Mouse (Mus musculus): ENCODE measurements around the gene Vps35l. TPM values are rescaled to one million over a fixed set of nuclear protein-coding genes. Genes with fewer than 3 reads are reported as not detected.

Gene Vps35l
- polyA plus RNA-seq, 1 experiment from 2014 or later: 63.4 TPM

- no peak overlapping the region for H3K4me2 ChIP-seq
- TF ChIP-seq CTCF (IDR thresholded peaks at IDR 0.05; ENCODE audit: low read depth): no peak
- H3K4me1 ChIP-seq (ENCODE audit: insufficient read depth): no peaks in the 10 kb centered on the region
- no peak for DNase-seq
- no peaks in the 10 kb centered on the region for H3K9me3 ChIP-seq (ENCODE audit: low read depth, low read length)
- H3K27ac ChIP-seq (ENCODE audit: low read depth): no peak overlapping the region
- H3K4me3 ChIP-seq (ENCODE audit: low read depth, low read length): no peak overlapping the region
- ATAC-seq (ENCODE audit: insufficient read depth): no peak
- 75% methylated on average over 5 of the region's 5 CpGs for WGBS
- H3K36me3 ChIP-seq (ENCODE audit: insufficient read depth): peaks cover 30% of the 10 kb centered on the region
- H3K27me3 ChIP-seq (ENCODE audit: insufficient read depth, low read length): no peaks in the 10 kb centered on the region
- H3K9ac ChIP-seq: no peak overlapping the region
Measured at GRCm38 (mm10) chr7:118790292-118790691, 50.3 kb downstream of the Vps35l start.

- Histone ChIP-seq H3K4me2 (no peak overlapping the region), H3K4me1 (ENCODE audit: insufficient read depth) (no peaks in the 10 kb centered on the region)
Measured at GRCm38 (mm10) chr7:118793899-118794298, 53.9 kb downstream of the Vps35l start.

GRCm38 (mm10) chr7:118795779-118796178 lies 55.8 kb downstream of the Vps35l start:
- no peak for TF ChIP-seq CTCF (IDR thresholded peaks at IDR 0.05; ENCODE audit: low read depth)
- Histone ChIP-seq H3K9me3 (ENCODE audit: low read depth, low read length) (no peaks in the 10 kb centered on the region), H3K4me3 (ENCODE audit: low read depth, low read length) (no peak overlapping the region), H3K4me2 (no peak overlapping the region), H3K27ac (ENCODE audit: low read depth) (no peak overlapping the region), H3K27me3 (ENCODE audit: insufficient read depth, low read length) (no peaks in the 10 kb centered on the region), H3K36me3 (ENCODE audit: insufficient read depth) (peaks cover 43% of the 10 kb centered on the region), H3K9ac (no peak overlapping the region), H3K4me1 (ENCODE audit: insufficient read depth) (no peaks in the 10 kb centered on the region)
- ATAC-seq (ENCODE audit: insufficient read depth) (no peak), DNase-seq (no peak)
- WGBS: 93% methylated on average over 8 of the region's 8 CpGs

More at GRCm38 (mm10) chr7:118793899-118794298, 53.9 kb downstream of the Vps35l start:
- Histone ChIP-seq H3K27me3 (ENCODE audit: insufficient read depth, low read length) (no peaks in the 10 kb centered on the region), H3K36me3 (ENCODE audit: insufficient read depth) (peaks cover 44% of the 10 kb centered on the region), H3K9me3 (ENCODE audit: low read depth, low read length) (no peaks in the 10 kb centered on the region), H3K27ac (ENCODE audit: low read depth) (no peak overlapping the region), H3K9ac (no peak overlapping the region), H3K4me3 (ENCODE audit: low read depth, low read length) (no peak overlapping the region)
- TF ChIP-seq CTCF (IDR thresholded peaks at IDR 0.05; ENCODE audit: low read depth): no peak
- DNase-seq (no peak), ATAC-seq (ENCODE audit: insufficient read depth) (no peak)
- 83% methylated on average over 8 of the region's 8 CpGs for WGBS

- ATAC-seq (ENCODE audit: insufficient read depth) (no peak), DNase-seq (no peak)
- H3K36me3 ChIP-seq (ENCODE audit: insufficient read depth): peaks cover 39% of the 10 kb centered on the region
- no peak for TF ChIP-seq CTCF (IDR thresholded peaks at IDR 0.05; ENCODE audit: low read depth)
- WGBS: 82% methylated on average over 9 of the region's 9 CpGs
- H3K4me1 ChIP-seq (ENCODE audit: insufficient read depth): no peaks in the 10 kb centered on the region
- no peaks in the 10 kb centered on the region for H3K27me3 ChIP-seq (ENCODE audit: insufficient read depth, low read length)
- H3K9ac ChIP-seq: no peak overlapping the region
- H3K27ac ChIP-seq (ENCODE audit: low read depth): no peak overlapping the region
- H3K4me2 ChIP-seq: no peak overlapping the region
- no peaks in the 10 kb centered on the region for H3K9me3 ChIP-seq (ENCODE audit: low read depth, low read length)
- no peak overlapping the region for H3K4me3 ChIP-seq (ENCODE audit: low read depth, low read length)
Measured at GRCm38 (mm10) chr7:118796838-118797237, 56.8 kb downstream of the Vps35l start.

DNA sequence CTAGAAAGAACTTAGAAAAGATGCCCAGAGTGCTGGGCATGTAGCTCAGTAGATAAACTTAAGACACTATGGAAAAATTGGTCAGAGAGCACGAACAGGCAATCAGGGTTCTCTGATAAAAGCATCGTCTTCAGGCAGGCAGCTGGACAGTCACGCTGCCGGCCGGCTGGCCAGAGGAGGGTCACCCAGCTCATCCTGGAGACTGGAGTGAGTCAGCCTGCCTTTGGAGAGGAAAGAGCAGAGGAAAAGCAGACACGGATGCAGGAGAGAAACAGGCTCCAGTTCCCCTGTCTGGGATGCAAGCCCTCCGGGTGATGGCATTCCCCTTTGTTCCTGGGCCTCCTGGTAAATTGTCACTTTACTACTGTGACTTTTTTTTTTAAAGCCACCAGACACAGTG lies 57.6 kb downstream of the Vps35l start:
- H3K36me3 ChIP-seq (ENCODE audit: insufficient read depth): peaks cover 41% of the 10 kb centered on the region

DNA sequence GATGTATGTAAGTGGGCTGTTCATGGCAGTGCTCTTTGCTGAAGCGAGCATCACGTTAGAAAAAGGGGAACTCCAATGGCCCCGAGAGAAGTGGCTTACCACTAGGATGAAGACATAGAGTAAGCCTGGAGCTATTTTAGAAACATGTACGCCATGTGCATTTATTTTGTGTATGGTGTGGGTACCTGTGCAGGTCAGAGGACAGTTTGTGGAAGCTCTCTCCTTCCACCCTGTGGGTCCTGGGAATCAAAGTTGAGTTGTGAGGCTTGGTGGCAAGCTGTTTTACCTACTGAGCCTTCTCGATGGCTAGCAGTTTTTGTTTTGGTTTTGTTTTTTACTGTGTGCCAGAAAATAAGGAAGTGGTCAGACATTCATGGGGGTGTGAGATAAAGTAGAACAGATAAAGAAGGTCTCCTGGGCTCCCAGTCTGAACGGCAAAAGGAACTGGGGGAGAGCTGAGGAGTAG lies 58.1 kb downstream of the Vps35l start:
- Histone ChIP-seq H3K27me3 (ENCODE audit: insufficient read depth, low read length) (no peaks in the 10 kb centered on the region), H3K36me3 (ENCODE audit: insufficient read depth) (peaks cover 39% of the 10 kb centered on the region; the same call in 1 of the 2 replicates), H3K27ac (ENCODE audit: low read depth) (no peak overlapping the region), H3K9ac (no peak overlapping the region), H3K4me3 (ENCODE audit: low read depth, low read length) (no peak overlapping the region), H3K4me2 (no peak overlapping the region), H3K4me1 (ENCODE audit: insufficient read depth) (no peaks in the 10 kb centered on the region), H3K9me3 (ENCODE audit: low read depth, low read length) (no peaks in the 10 kb centered on the region)
- WGBS: 80% methylated on average over 6 of the region's 6 CpGs
- no peak for DNase-seq
- ATAC-seq (ENCODE audit: insufficient read depth): no peak
- no peak for TF ChIP-seq CTCF (IDR thresholded peaks at IDR 0.05; ENCODE audit: low read depth)

More for the DNA sequence above, 57.6 kb downstream of the Vps35l start:
- Histone ChIP-seq H3K9ac (no peak overlapping the region), H3K9me3 (ENCODE audit: low read depth, low read length) (no peaks in the 10 kb centered on the region), H3K27ac (ENCODE audit: low read depth) (no peak overlapping the region), H3K4me3 (ENCODE audit: low read depth, low read length) (no peak overlapping the region), H3K27me3 (ENCODE audit: insufficient read depth, low read length) (no peaks in the 10 kb centered on the region), H3K4me2 (no peak overlapping the region), H3K4me1 (ENCODE audit: insufficient read depth) (no peaks in the 10 kb centered on the region)
- ATAC-seq (ENCODE audit: insufficient read depth) (no peak), DNase-seq (no peak)
- 70% methylated on average over 7 of the region's 7 CpGs for WGBS
- TF ChIP-seq CTCF (IDR thresholded peaks at IDR 0.05; ENCODE audit: low read depth): no peak

GRCm38 (mm10) chr7:118800112-118800734 lies 60.2 kb downstream of the Vps35l start:
- Histone ChIP-seq H3K4me2 (no peak overlapping the region), H3K27ac (ENCODE audit: low read depth) (no peak overlapping the region), H3K4me1 (ENCODE audit: insufficient read depth) (no peaks in the 10 kb centered on the region), H3K36me3 (ENCODE audit: insufficient read depth) (peaks cover 30% of the 10 kb centered on the region; the same call in 1 of the 2 replicates), H3K27me3 (ENCODE audit: insufficient read depth, low read length) (no peaks in the 10 kb centered on the region), H3K9ac (no peak overlapping the region), H3K9me3 (ENCODE audit: low read depth, low read length) (no peaks in the 10 kb centered on the region), H3K4me3 (ENCODE audit: low read depth, low read length) (no peak overlapping the region)
- ATAC-seq (ENCODE audit: insufficient read depth) (no peak), DNase-seq (no peak)
- 84% methylated on average over 15 of the region's 15 CpGs for WGBS
- no peak for TF ChIP-seq CTCF (IDR thresholded peaks at IDR 0.05; ENCODE audit: low read depth)
